Mouse (Mus musculus): ENCODE data around the gene Cadm1. TPM values are rescaled to one million over a fixed set of nuclear protein-coding genes. Genes with fewer than 3 reads are reported as not detected.

Cadm1 gene
- total RNA-seq, 2 experiments from 2014 or later, result 4.2 to 8.0 TPM

DNA sequence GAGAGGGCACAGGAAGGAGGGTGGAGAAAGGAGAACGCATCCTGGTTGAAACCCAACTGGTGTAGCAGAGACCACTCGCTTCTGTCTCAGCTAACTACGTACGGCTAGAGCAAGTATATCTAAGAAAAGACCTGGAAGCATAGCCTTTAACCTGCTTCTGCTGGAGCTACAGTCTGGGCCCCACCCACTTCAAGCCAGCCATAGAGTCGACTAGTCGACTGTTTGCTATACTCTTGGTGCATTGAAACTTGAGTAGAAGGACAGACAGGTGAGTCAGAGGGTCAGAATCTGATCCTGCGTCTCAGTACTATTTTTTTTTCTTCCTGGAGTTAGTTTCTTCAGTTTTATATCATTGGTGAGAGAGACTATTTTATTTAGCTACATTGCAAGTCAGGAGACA lies 78.5 kb downstream of the Cadm1 start:
- DNase-seq (ENCODE audit: low spot score), result no peak

DNA sequence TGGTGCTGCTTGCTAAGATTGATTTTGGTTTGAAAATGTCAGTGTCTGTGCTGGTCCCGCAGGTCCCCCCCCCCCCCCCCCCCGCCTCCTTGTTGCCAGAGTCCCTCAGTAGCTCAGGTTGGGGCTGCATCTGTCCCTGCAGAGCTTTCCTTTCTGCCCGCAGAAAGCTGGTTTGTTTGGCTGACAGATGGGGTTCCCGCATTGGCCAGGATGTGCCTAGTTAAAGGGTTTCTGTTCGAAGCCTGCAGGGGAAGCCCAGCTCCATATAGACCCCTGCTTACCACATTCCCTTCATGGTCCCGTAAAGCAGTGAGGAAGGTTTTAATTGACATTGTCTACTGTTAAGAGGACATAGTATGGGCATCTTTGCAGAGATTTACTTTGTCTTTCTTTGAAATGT lies 78.9 kb downstream of the Cadm1 start:
- no peak for DNase-seq (ENCODE audit: low spot score)

DNA sequence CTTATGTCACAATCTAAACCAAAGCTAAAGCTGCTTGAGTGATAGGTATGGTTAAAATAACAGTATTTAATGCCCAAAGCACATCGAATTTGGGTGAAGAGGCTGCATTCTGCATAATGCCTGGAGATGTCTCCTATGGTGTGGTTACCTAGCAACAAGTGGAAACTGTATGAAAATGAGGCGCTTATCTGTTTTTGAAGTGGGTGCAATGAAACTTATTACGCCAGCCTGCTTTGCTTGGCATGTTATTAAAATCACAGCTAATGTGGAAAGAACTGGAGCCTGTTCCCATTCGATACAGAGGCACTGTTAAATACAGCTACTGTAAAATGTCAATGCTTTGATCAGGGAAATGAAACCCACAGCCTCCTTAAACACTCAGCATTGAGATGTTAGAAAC lies 79.5 kb downstream of the Cadm1 start:
- DNase-seq (ENCODE audit: low spot score), result no peak

DNA sequence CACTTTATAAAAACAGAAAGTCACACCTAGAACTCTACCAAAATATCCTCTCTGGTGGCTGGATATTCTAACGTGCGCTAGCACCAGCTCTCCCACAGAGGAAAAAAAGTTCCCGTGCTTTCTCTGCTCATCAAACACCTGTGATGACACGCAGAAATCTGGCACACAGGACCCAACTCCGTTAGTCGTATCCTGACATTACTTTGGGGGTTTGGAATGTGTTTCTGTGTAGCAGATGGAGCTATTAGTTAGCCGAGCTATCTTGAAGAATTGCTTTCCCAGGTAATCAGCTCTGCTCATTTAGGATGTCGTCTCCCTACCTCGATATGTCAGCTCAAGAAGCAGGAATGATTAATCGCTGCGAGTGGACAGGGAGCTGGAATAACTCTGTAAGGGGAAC lies 80.3 kb downstream of the Cadm1 start:
- DNase-seq (ENCODE audit: low spot score), result no peak

DNA sequence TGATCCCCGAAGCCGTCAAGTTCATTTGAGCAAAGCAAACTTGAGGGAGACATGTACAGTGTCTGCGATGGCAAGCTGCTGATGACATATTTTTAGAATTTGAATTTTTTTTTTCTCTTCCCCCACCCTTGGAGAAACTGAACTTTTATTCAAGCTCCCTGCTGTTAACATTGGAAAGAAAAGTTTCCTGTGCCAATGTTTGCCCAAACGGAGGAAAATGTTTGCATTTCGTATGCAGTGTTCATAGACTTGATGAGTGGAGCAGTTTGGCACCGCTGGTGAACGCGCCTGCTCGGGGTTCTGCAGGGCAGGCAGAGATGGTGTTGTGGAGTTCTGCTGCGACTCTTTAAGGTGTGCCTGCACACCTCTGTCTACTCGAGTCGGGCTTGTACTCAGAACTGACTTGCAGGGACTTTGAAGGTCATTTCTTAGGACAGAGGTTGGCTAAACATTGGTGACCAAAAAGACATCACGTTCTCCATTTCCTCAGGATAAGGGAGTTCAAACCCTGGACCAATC lies 83.0 kb downstream of the Cadm1 start:
- DNase-seq (ENCODE audit: low spot score), result no peak

DNA sequence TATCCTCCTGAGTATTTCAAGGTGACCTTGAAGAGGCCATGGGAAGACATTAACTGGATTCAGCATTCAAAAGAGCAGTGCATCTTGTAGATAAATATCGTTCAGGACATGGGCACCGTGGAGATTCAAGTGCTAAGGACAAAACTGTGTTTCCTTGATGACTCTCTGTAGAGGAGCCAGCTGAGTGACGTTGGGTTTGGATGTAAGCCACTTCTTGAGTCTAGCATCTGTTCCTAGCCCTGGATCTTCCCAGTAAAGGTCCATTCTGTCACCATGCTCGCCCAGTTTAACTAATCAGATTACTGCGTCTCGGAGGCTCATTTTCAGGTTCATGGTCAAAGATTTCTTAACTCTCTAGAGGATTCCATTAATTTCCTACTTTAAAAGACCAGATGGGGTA lies 85.1 kb downstream of the Cadm1 start:
- DNase-seq (ENCODE audit: low spot score), result peak; percentile 53

DNA sequence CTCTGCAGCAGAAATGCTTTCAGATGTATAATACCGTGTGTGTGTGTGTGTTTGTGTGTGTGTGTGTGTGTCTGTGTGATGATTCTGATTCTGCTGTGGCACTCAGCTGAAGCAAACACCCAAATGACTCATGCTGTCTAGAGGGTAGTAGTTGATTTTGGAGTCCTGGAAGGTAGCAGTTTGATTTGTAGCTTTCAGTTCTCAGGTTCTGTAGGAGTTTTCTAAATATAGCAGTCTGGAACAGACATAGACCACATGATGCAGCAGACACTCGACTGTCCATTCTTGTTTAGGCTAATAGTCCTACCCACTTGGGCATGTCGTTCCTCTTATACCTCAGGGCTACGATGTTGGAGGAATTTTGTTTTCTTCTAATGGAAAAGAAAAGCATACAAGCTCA lies 86.4 kb downstream of the Cadm1 start:
- peak; percentile 21 for DNase-seq (ENCODE audit: low spot score)

DNA sequence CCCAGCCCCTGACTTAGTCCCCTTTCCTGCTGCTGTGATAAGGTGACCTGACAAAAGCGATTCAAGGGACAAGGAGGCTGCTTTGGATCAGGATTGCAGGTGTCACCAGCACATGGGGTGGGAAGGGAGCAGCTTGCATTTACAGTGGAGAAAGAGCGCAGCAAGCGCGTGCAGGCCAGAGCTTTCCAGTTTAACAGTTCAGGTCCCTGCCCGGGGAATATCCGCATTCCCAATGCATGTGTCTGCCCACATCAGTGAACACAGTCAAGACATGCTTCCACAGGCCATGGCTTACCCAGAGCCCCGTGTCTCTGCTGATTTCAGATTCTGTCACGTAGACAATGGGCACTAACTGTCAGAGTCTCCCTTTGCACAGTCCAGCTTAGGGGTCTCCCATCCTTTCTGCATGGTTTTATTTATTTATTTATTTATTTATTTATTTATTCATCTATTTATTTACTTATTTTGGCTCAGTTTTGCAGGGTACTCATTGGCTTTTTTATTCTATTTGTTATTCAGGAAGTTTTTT lies 89.6 kb downstream of the Cadm1 start:
- no peak for DNase-seq (ENCODE audit: low spot score)

DNA sequence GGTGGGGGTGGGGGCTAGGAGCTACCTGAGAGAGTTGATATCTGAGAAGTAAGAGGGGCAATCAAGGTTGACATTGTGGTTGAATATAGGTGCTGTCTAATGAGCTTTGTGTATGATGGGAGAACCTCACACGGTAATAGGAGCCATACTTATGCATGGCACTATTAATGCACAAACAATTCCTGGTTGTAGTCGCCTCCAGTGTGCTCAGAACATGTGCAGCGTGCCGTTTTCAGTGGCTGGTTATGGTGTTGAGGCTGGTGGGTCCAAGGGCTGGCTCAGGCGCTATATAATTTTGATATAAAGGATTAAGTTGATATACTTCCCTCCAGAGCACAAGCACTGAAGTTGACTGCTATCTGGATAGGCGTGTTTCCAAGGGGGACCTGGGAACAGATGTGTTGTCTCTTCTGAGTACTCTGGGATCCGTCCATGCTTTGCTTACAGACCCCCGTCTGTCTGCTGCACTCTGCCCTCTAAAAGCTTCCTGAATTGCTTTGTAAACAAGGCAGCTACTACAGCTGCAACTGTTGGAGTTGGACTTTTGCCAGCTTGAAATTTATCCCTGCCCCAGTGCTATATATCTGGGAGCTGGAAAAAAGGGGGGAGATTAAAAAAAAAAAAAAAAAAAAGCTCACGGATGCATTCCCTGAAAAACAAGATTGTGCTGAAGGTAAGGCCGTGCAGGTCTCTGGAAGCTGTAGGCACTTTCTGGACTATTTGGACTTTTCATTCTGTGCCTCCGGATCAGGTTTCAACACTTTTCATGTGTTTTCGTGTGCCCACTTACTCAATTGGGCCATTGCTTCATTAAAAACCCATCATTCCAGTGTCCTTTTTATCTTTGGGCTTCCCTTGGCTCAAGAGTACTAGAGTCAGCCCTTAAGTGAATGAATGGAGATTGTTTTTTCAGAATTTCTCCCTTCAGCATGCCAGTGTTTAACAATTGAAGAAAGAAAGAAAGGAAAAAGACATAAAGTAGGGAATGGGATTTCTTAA lies 93.8 kb downstream of the Cadm1 start:
- no peak for DNase-seq (ENCODE audit: low spot score)

DNA sequence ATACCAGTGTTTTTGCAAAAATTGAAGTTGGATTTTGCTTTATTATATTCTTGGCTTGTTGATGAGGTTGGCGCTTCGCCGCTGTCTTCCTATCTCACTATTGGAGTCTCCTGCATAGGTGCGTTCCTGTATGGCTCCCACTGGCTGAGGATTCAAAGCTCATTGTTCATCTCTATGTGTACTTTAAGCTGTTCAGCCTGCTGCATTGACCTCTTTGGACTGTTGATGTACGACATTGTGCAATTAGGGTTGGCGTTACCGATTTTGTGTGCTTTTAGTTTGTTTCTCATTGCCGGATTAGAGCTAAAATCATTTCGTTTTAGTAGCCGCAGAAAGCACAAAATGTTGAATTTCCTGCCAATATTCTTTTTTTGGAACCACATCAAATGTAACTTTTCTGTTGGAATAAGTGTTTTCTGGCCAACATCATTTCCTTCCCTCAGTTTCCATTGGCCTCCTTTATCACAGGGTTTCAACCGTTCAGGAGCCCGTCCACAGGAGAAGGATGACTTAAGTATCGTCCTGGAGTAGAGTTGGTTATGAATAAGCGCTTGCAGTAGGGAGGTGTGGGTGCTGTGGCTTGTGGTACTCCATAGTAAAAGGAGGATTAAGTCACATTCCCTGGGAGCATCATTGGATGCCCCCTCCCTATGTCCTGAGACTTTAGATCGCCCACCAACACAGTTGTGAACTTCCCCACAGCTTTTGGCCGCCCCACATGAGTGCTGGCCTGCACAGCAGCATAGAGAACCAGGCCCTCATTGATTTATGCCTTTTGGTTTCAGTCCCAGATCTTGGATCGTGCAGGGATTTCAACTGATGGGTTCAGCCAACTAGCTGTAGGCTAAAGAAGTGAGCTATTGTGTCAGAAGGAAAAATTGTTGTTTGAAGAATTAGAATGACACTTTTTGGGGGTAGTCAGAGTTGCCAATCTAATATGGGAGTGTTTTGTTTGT lies 94.9 kb downstream of the Cadm1 start:
- DNase-seq (ENCODE audit: low spot score), result peak; percentile 77

DNA sequence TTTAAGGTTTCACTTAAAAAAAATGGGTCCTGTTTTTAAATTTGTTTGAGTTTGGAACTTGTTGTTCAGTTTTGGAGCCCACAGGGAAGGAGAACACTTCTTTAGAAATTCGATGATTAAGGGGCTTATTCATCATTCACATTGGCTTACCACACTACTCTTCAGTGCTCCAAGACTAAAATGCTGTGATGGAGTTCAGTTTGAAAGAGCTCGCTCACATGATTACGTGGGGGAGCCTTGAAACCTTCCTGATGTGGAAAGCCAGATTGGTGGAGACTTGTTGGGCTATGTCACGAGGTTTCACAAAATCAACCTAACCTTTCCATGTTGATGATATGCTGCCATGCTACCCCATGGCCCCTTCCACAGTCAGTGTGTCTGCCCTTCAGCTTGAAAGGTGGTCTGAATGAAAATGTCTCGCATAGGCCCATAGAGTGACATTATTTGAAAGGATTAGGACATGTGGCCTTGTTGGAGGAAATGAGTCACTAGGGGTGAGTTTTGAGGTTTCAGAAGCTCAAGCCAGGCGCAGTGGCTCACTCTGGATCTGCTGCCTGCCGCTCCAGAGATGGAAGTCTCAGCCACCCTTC lies 95.7 kb downstream of the Cadm1 start:
- no peak for DNase-seq (ENCODE audit: low spot score)

DNA sequence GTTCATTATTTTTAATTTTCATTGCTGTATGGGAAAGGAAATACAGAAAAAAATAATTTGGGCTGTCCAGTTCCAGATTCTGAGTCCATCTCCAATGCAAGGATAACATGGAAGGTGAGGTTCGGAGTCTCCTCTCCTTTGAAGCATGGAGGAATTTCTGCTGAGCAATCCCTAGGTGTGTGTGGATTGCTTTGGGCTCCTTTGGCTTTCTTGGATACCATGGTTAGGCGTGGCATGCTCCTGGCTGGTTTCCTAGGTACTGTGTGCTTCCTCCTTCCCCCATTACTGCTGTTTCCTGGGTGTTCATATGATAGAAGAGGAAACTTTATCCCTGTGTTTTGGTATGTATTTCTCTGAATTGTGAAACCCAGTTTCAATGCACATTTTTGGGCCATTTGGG lies 98.0 kb downstream of the Cadm1 start:
- no peak for DNase-seq (ENCODE audit: low spot score)

DNA sequence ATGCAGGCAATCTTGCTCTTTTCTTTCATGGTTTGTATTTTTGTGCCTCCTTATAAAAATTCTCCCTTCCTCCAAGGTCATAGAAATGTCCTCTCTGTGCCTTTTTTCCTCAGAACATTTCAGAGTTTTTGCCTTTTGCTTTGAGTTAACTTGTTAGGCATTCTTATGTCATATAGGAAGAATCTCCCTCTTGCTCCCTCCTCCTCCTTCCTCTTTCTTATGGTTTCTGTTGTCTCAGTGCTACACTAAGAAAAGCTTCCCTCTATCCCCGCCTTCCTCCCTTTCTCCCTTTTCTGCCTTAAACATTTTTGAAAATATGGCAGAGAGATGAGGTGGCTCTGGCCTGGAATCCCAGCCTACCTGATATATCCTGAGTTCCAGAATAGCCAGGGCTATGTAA lies 98.6 kb downstream of the Cadm1 start:
- no peak for DNase-seq (ENCODE audit: low spot score)

DNA sequence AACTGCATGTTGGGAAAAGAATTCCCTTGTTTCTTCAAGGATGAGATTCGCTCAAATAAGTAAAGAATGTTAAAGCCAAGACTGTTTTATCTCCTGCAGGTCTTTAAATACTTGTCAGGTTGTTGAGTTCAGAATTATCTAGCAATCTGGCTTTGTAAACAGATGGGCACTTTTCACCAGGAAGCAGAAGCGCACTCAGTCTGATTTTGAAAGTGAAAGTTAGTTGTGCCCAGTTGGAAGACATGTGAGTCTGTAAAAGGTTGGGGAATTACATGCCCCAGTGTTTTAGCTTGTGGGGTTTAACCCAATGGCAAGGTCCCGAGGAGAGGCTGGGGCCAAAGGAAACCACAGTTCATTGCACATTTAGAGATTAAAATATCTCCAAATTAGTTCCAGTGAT lies 104.7 kb downstream of the Cadm1 start:
- no peak for DNase-seq (ENCODE audit: low spot score)

DNA sequence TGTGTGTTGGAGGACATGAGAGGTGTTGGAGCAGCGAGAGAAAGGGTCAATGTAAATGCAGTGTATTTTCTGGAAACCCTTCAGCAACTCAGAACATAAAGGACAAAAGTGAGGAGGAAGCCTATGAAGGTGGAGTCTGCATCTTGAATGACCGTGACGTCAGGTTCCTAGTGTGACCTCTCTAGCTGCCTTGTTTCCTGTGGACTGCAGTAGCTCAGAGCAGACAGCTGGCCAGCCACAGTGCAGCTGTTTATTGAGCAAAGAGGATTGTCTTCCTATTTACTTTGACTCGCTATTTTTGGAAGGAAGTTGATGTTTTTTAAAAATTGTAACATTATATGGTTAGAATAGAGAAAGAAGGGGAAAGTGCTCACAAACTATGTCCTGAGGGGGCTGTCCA lies 112.7 kb downstream of the Cadm1 start:
- DNase-seq (ENCODE audit: low spot score), result no peak

DNA sequence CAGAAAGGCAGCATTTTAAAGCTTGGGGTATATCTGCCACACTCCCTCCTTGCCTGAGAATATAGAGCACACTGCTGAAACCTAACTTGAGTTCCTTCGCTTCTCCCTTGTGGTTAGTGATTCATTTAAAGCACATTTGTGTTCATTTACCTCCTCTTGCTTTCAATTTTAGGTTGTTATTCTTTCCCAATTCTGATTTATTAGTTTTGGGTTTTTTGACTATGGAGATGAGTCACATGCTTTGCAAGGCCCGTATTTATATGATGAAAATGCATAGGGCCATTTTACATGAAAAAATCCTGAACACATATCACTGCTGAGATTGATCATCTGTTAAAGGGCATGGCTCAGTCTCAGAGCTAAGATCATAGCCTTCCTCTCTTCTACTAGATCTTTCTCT lies 115.1 kb downstream of the Cadm1 start:
- DNase-seq (ENCODE audit: low spot score), result no peak

DNA sequence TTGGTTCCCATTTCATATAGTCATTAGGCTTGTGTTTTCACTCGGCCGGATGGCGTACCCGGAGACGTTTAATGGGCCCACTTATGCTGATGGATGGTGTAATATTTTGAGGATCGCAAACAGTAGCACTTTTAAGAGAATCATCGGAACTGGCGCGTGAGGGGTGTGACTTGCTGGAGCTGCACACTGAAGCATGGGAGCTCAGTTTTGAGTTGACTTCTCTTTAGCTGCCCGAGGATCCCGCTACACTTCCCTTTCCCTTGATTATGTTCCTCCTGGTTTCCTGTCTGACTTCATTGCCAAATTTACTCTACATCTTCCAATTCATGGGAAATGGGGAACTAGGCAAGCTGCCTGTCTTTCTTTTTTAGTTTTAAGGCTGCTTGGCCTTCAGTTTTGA lies 121.5 kb downstream of the Cadm1 start:
- DNase-seq (ENCODE audit: low spot score), result no peak

DNA sequence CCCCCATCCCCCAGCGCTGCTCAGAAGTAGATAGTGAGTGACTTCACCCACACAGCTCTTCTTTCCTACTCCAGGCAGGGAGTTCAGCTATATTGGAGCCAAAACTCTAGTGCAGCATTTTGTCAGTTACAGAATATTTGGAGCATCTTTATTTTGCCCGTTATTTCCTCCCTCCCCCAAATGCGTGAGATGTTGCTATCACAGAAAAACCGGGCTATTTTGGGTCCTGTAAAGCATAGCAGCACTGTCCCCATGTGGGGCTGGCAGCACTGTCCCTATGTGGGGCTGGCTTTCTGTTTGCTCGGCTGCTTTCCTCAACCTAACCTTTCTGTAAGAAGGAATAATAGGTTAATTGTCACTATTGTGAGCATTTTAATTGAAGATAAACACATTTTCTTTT lies 122.2 kb downstream of the Cadm1 start:
- no peak for DNase-seq (ENCODE audit: low spot score)

DNA sequence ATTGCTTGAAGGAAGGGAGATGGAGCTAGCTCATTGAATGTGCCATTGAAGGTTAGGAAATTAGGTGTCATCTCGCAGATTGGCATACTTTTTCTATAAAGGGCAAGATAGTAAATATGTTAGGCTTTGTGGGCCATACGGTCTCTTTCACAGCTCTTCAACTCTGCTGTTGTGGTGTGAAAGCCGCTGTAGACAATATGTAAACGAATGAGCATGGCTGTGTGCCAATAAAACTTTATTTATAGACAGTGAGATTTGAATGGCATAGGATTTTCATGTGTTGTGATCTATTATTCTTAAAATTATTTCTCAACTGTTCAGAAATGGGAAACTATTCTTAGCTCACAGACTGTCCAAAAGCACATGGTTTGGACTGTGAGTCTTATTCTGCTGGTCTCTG lies 123.0 kb downstream of the Cadm1 start:
- no peak for DNase-seq (ENCODE audit: low spot score)

DNA sequence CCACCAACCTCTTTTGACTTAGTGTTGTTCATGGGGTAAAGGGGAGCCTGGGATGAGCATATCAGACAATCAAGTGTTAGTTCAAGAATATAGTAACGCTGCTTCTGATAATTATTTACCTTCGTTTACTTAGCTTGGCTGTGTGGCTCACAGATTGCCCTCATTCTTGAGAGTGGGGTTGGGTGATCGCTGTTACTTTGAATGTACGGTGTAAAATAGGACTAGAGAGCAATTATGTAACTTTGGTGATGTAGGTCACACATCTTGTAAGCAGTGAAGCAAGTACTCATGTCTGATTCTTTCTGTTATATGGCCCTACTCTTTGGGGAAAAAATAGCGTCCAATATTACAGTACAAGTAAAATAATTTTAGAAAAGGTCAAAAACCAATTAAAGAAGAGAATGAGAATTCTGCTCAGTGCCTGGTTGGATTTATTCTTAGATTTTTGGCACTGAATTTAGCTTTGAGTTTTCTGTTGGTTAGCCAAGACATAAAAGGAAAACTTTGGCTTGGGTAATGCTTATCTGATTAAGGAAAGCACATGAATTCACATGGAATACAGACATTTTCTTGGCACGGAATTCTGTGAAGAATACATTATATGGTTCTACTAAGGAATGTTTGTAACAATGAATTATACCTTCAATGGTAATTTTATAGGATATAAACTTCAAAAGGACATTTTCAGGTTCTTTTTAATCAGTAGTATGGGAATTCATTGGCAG lies 129.6 kb downstream of the Cadm1 start:
- DNase-seq (ENCODE audit: low spot score), result no peak

DNA sequence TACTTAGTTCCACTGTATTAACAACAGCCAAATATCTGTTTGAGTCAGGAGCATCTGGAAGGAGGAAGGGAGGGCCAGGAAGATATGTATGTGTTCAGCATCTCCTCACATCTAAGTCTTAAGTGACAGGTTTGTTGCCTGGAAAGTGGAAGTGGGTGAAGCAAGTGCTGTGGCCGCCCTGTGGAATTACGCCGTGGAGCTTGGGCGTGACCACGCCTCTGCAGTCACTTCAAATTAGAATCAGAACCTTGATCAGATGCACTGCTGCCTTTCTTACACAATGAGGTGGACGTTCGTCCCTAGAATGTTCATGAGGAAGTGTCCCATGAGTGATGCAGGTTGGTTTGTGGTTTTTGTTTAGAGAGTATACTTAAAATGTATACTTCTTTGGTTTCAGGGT lies 131.6 kb downstream of the Cadm1 start:
- no peak for DNase-seq (ENCODE audit: low spot score)

Data from gastrocnemius, adult 18-20 months (tissue).